Mouse (Mus musculus) adrenal gland, postnatal 25 days (tissue): ENCODE results near the gene Gm20517. TPM values are rescaled to one million over a fixed set of nuclear protein-coding genes. Genes with fewer than 3 reads are reported as not detected.
"Not testable (repeated sequence)": the region's sequence is repeated elsewhere in the genome, so short reads cannot be mapped to it uniquely, and the experiment has no call there.

ENCODE experiments used
- DNase-seq: peaks from one replicate; pipeline ENCODE4 v3.0.0; 2021; ENCODE audit warnings: mixed read lengths
- total RNA-seq: library from RNA; stranded (reverse); gene quantifications from 2 replicates; pipeline ENCODE4 v1.2.3, GENCODE M21; 2021

Gm20517 gene
- total RNA-seq, 1 experiment from 2014 or later: 3.9 TPM

DNA sequence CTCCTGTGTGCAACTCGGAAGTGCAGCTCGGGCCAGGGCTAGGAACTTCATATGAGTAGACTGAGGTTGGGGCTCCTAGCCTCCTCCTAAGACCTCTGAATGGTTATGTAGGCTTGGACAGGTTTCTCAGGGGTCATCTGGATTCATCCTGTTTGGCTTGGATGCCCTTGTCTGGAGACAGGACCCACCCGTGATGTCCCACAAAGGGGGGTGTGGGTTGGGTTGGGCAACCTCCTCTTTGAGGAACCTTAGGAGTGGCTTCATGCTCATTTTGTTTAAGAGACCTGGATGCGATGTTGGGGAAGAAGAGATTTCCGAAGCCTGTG is 14.6 kb upstream of the Gm20517 start:
- no peak for DNase-seq

DNA sequence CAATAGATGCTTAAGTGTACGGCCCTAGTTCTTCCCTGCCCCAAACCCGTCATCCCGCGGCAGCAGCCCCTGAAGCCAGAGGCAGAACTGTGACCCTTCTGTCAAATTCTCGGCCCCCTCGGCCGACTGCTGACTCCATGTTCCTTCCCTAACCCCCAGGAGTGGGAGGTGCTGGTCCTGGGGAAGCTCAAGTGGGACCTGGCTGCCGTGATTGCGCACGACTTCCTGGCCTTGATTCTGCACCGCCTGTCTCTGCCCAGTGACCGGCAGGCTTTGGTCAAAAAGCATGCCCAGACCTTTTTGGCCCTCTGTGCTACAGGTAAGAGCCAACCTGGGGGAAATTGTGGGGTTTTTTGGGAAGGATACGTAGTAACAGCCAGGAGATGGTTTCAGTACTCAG is 14.1 kb upstream of the Gm20517 start:
- DNase-seq: no peak

DNA sequence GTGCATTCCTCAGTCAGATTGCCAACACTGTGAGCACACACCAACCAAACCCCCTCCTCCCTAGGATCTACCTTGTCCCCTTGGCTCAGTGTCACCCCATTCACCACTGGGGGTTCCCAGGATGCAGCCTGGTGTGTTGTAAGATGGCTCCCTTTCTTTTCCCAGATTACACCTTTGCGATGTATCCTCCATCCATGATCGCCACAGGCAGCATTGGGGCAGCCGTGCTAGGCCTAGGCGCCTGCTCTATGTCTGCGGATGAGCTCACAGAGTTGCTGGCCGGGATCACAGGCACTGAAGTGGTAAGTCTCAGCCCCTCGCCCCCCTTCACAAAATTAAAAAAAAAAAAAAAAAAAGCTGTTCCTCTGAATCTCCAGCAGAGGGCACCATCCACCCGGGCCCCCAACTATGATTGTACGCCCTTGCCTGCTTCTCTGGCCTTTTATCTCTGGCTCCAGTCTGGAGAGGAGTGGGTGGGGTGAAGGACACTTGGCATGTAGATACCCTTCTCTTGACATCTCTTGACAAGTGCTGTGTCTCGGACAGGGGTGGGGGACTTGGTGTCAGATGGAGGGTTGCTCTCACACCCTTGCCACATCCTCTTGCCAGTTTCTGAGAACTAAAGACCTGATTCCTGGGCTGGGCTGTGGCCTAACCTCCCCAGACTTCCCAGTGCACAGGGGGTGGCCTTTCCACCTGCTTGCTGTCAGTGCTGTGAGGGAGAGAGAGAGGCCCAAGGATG is 13.4 kb upstream of the Gm20517 start:
- DNase-seq: peak; percentile 43

DNA sequence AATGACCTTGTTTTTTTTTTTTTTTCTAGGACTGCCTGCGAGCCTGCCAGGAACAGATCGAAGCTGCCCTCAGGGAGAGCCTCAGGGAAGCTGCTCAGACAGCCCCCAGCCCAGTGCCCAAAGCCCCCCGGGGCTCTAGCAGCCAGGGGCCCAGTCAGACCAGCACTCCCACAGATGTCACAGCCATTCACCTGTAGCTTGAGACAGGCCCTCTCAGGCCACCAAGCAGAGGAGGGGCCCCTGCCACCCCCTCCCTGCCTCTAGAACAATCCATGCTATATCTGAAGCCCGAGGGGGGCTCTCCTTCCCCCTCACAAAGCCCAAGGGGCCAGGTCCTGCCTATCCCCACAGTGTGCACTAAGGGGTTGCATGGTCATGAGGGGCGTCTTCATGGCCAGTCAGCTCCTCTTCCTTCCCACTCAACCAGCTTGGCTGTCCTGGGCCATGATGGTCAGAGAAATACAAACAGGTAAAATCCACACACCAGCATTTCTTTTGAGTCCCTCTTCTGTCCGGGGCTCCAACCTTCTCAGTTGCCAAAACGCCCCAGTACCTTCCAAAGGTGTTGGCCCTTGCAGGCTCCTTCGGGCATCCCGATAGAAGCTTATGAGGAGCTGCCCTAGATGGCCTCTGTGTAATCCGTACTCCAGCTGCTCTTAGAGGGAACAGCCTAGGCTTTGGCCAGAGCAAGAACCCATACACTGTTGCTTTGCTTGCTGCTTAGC is 12.6 kb upstream of the Gm20517 start:
- not testable (repeated sequence) for DNase-seq

DNA sequence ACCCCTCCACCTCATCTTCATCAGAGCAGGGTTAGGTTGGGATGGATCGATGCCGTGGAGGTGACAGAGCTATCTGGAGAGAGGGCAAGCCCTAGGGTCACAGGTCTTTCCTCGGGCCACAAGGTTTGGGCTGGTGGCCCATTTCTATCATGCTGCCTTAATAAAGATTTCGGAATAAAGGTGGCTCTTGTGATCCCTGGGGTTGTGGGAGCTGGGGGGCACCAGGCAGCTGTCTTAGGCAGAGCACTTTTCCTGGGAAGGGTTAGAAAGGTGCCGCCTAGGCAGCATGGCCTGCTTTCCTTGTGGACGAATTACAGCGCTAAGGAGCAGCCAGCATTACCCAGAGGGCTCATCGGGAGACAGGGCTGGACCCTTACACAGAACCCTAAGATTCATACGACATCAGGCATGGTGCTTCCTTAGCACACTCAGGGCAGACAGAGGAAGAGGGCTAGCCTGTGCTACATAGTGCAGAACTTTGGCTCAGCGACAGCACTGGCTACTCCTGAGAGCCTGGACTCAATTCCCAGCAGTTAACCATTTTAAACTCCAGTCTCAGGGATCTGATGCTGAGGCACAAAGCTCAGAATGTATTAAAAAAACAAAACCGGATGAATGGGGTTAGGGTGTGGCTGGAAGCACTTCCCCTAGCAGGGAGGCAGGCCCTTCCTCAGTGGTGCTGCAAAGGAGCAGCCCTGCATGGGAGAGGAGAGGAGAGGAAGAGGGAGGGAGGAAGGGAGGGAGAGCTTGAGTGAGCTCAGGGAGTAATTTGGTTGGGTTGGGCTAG is 11.7 kb upstream of the Gm20517 start:
- no peak for DNase-seq

DNA sequence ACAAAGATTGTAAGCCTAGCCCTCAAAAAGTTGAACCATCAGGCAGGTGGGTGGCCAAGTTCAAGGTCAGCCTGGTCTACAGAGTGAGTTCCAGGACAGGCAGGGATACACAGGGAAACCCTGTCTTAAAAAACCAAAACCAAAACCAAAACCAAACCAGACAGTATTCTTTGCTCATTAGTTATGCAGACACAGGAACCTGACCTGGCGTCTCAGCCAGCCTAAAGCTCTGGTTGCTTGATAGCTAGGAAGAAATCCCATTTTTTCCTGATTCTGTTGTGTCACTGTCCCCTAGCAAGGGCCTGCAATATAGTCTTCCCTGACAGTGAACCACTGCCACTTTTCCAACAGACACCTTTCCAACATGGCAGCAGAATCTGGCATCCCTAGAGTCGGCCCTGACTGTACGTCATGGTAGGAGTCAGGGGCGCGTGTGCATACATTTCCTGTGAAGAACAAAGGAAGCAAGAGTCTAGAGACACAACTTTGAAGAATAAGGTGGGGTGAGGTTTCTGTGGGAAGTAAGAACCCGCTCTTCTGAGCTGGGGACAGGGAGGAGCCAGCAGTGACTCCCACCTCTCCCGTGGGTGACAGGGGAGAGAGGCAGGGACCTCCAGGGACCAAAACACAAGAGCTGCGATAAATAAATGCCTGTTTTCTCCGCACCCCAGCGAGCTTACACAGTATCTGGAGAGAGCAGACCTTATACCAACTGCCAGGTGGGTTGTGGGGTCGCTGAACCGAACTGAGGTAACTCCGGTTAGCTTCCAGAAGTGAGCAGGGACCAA is 10.6 kb upstream of the Gm20517 start:
- no peak for DNase-seq

DNA sequence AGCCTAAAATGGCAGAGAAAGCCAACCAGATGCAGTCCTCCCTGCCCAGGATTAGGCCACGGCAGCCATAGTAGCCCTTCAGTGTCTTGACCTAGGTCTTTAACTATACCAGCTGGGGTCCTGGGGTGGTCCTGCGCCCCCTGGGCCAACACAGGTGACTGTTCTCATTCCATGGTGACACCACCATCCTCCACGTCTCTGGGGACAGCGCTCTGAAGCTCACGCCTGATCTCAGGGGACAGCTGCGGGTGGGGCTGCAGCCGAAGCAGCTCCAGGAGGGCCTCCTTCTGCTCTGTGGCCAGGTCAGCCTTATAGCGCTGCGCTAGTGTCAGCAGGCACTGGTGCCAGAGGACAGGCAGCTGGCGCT is 10.0 kb upstream of the Gm20517 start:
- DNase-seq: no peak

DNA sequence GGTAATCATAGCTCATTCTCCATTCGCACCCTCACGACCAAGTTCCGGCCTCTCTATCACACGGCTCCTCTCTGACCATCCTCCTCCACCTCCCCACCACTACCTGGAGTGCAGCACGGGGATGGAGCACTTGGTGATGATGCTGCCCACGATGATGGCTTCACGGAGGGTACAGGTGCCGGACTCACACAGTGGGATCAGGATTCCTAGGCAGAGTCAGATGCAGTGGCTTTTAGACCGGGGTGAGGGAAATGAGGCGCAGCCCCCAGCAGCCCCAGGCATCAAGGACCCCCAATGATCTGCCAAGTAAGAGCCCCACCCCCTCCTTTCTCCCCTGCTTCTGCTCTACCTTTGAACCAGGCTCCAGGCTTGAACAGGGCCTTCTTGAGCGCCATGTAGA is 9.1 kb upstream of the Gm20517 start:
- no peak for DNase-seq

DNA sequence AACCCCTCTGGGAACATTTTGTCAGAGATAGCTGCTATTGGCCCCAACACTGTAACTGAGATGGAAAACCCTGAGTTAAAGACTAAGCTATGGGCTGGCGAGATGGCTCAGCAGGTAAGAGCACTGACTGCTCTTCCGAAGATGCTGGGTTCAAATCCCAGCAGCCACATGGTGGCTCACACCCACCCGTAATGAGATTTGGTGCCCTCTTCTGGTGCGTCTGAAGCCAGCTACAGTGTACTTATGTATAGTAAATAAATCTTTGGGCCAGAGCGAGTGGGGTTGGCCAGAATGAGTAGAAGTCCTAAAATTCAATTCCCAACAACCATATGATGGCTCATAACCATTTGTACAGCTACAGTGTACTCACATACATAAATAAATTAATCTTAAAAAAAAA is 5.2 kb upstream of the Gm20517 start:
- DNase-seq: no peak

DNA sequence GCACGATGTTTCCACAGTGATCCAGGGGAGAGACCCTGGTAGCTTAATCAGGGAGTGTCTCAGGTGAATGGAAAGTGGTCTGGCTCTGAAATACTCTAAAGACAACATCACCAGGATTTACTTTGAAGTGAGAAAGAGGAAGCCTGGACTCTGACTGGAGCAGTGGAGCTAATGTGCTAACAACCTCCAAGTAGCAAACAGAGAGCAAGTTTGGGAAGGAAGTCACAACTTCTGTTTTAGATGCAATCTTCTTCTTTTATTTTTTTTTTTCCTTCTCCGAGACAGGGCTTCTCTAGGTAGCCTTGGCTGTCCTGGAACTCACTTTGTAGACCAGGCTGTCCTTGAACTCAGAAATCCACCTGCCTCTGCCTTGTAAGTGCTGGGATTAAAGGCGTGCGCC is 2.2 kb upstream of the Gm20517 start:
- DNase-seq: no peak

DNA sequence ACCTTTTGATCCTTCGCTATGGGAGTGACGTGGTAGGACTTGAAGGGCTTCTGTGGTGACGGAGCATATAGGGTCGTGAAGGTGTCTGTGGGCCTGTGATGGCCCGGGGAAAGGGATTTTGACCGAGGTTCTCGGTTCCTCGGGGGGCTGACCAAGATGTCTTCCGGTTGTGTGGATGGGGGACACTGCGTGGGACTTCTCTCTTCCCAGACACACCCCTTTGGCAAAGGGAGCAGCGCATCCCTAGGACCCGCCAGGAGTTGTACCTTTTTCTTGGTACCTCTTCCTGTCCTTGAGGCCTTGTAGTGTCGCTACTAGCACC is 233 bp downstream of the Gm20517 start:
- no peak for DNase-seq

DNA sequence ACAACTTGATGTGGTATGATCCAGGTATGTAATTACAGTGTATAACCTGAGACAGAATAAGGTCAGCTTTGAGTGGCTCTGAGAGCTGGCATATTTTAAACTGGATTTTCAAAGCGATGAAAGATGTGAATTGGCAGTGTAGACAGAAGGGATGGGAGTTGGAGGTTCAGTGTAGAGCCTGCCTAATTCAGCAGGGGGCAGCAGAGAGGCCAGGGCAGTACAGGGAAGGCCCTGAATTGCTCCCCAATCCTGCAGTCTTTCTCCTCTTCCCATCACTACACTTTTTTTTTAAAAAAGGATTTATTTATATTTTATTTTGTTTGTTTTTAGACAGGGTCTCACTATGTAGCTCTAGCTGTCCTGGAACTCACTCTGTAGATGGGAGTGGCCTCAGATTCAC is 2.6 kb downstream of the Gm20517 start:
- DNase-seq: peak; percentile 52

DNA sequence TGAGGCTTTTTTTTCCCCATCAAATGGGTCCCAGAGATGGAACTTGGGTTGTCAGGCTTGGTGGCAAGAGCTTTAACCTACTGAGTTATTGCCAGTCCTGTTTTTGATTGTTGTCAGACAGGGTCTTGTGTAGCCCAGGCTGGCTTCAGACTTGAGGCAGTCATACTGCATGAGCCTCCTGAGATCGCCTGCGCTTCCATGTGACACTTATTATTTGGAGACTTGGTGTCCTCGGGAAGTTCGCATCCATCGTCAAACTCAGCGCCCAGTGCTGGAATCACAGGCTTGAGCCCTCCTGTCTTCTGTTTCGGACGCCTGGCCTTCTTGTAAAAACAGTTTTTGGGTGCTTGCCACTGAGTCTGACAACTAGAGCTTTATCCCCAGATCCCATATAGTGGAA is 4.7 kb downstream of the Gm20517 start:
- no peak for DNase-seq

DNA sequence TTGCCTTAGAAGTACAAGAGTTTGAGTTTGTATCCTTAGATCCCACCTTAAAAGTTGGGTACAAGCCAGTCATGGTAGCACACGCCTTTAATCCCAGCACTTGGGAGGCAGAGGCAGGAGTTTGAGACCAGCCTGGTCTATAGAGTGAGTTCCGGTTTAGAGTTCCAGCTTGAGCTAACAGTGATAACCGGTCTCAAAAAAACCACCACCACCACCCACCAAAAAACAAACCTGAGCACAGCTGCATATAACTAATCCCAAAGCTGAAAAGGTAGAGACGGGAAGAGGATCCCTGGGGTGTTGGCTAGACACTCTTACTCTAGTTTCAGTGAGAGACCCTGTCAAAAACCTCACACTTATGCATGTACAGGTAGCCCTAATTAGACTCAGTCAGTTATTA is 5.3 kb downstream of the Gm20517 start:
- no peak for DNase-seq

DNA sequence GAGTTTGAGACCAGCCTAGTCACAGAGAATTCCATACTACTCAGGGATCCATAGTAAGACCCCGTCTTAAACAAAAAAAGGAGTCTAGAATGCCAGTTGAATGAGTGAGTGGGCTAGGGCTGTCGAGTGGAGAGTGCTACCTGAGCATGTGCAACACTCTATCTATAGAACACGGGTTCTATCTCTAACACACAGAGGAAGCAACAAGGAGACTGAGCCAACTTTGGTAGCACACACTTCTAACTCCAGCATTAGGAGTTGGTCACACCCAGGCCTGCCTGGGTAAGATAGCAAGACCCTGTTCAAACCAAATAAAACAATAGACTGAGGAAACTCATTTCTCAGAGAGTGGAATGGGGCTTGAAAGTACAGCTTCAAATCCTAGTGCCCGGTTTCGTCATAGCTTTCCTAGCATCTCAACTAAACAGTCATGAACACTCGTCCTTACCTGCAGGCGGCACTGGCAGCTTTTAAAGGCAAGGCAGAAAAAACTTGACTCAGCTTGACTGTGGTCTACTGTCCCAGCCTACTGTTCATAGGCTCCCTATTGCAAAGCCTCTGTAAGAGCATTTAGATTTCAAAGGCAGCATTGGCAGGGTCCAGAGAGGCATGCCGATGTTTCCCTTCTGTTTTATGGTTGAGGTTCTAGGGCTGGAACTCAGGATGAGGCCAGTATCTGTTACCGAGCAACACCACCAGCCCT is 6.4 kb downstream of the Gm20517 start:
- DNase-seq: no peak

DNA sequence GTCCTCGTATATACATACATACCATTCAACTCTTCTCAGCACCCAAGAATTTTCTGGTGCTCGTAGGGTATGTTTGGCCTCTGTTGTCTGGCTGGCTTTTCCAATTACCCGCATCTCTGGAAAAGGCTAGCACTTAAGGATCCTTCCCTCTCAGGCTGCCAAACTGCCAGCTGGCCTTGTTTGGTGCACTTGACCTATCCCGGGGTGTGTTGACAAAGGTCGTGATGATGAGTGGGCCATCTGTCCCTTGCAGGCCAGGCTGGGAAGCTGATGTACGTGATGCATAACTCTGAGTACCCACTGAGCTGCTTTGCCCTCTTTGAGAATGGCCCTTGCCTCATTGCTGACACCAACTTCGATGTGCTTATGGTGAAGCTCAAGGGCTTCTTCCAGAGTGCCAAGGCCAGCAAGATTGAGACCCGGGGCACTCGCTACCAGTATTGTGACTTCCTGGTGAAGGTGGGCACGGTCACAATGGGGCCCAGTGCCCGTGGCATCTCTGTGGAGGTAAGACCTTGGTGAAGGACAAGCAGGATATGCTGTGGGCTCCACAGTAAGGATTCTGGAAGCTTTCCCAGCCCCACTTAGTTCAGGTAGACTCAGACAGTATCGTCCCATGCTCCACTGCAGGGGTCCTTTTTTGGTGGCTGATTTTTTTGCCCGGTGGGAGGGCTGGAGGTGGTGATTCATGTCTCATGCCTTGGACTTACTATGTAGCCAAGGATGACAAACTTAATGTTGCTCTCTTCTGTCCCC is 7.3 kb downstream of the Gm20517 start:
- DNase-seq: no peak

DNA sequence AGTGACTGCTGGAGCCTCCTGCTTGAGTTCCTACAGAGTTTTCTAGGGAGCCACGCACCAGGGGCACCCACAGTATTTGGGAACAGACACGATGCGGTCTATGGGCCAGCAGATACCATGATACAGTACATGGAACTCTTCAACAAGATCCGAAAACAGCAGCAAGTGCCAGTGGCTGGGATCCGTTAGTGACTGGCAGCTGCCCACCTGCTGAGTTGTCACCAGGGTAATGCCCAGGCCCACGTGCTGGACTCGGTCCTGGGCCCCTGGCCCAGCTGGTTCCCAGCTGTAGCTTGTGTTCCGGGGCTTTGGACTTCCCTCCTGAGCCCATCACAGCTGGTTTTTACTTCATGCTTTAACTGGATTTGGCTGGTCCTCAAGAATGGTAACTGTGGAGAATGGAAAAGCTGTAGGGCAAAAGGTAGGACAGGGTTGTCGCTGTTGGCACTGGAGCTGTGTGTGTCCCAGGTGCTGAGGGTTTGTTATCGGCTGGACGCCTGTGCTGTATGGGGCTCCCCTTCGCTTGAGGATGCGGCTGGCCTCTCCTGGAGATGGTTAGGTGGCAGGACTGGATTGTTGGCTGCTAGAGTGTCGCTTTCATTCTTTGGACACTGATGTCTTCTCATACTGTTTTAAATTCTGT is 11.6 kb downstream of the Gm20517 start:
- DNase-seq: no peak

DNA sequence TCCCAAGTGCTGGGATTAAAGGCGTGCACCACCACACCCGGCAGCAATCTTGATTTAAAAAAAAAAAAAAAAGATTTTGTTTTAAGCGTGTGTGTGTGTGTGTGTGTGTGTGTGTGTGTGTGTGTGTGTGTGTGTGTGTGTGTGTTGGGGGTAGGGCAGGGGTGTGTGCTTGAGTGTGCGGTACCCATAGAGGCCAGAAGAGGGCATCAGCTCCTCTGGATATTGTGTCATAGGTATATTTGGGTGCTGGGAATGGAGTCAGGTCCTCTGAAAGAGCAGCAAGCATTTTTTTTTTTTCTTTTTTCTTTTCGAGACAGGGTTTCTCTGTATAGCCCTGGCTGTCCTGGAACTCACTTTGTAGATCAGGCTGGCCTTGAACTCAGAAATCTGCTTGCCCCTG is 13.2 kb downstream of the Gm20517 start:
- not testable (repeated sequence) for DNase-seq

DNA sequence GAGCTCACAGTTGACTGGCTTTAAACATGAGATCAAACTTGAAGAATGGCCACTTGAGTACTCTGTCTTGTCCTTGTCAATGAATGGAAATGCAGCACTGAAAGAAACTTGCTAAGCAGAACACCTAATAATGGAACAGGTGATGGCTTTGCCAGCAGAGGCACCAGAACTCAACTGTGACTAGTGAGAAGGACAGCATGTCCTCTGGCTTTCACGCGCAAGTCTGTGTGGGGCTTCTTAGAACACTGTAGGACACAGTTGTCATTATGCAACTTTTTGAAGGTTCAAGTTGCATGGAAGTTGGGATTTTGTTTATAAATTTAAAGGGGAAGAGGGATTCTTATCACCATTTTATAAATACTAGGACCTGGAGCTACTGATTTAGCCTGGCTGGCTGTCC is 13.7 kb downstream of the Gm20517 start:
- DNase-seq: no peak

DNA sequence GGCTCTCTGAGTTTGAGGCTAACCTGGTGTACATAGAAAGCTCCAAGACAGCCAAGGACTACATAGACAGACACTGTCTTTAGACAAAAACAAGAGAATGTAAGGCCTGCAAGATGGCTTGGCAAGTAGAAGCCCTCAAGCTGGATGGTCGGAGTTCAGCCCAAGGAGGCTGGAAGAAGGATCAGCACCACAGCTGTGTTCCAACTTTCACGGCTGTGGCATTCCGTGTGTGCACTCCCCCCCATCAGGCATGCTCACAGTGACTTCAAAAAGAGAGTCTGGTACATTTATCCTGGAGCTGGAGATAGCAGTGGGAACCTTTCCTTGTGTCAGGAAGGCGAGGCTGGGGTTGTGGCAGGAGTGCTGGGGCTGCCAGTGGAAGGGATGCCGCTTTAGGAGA is 14.6 kb downstream of the Gm20517 start:
- DNase-seq: no peak

DNA sequence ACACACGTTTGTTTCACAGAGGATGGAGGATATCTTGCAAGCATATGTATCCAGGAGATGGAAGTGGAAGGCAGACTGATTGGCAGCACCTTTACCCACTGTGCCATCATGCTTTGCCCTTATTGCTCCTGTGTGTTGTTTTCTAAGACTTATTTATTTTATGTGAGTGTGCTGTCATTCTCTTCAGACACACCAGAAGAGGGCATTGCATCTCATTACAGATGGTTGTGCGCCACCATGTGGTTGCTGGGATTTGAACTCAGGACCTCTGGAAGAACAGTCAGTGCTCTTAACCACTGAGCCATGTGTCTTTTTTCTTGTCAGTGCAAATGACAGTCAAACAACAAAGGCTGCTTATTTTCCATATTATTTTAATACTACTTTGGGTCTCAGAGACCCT is 16.4 kb downstream of the Gm20517 start:
- no peak for DNase-seq
